Mouse (Mus musculus) hindbrain, embryonic 14.5 days (tissue): Measurements from ENCODE around the gene Epb41l3. TPM values are rescaled to one million over a fixed set of nuclear protein-coding genes. Genes with fewer than 3 reads are reported as not detected.

Source experiments
- ATAC-seq: fragments of 200-750 bp; cut with Nextera tagmentation; 2 replicates; pipeline ENCODE4 v1.8.0; 2017; ENCODE audit warnings: moderate number of reproducible peaks, mild to moderate bottlenecking, moderate TSS enrichment, moderate library complexity; ENCODE audit not compliant: low FRiP score
- DNase-seq: peaks from one replicate; pipeline ENCODE4 v3.0.0-alpha.2; 2015; ENCODE audit warnings: low spot score
- H3K27ac ChIP-seq: fragments of 300-500 bp; sonication (generic); 2 replicates; pipeline ENCODE4 v1.5.1; 2014; ENCODE audit warnings: mild to moderate bottlenecking, moderate library complexity
- H3K27me3 ChIP-seq: fragments of 300-500 bp; sonication (generic); 2 replicates; pipeline ENCODE4 v1.6.1; 2014; ENCODE audit warnings: mild to moderate bottlenecking, low read length, mixed read lengths; ENCODE audit not compliant: control insufficient read depth, insufficient read depth
- H3K36me3 ChIP-seq: fragments of 300-500 bp; sonication (generic); replicated peaks from 2 replicates; pipeline ENCODE4 v1.6.1; 2014; ENCODE audit not compliant: control insufficient read depth, insufficient read depth
- H3K4me1 ChIP-seq: fragments of 300-500 bp; sonication (generic); replicated peaks from 2 replicates; pipeline ENCODE4 v1.6.1; 2014; ENCODE audit warnings: antibody characterized with exemption, low read length, mixed read lengths; ENCODE audit not compliant: control insufficient read depth, insufficient read depth
- H3K4me2 ChIP-seq: fragments of 300-500 bp; sonication (generic); replicated peaks from 2 replicates; pipeline ENCODE4 v1.6.1; 2014; ENCODE audit warnings: mild to moderate bottlenecking, moderate library complexity
- H3K4me3 ChIP-seq: fragments of 300-500 bp; sonication (generic); replicated peaks from 2 replicates; pipeline ENCODE4 v1.5.1; 2014; ENCODE audit warnings: mild to moderate bottlenecking, low read length
- H3K9ac ChIP-seq: fragments of 300-500 bp; sonication (generic); 2 replicates; pipeline ENCODE4 v1.6.1; 2014
- H3K9me3 ChIP-seq: fragments of 300-500 bp; sonication (generic); 2 replicates; pipeline ENCODE4 v1.6.1; 2016; ENCODE audit warnings: low read length; ENCODE audit not compliant: control insufficient read depth
- WGBS: fragments of 180-500 bp; shearing (Covaris S2); extraction: QIAGEN DNeasy Blood & Tissue Kit; methylation state at CpG from one replicate; pipeline ENCODE4 v1.1.7; 2014; 5-methylcytosine and 5-hydroxymethylcytosine counted together
- polyA plus RNA-seq: library from polyadenylated mRNA; unstranded; fragments of >200 nt; fragmentation: Nextera tagmentation; extraction: Ambion mirVana; gene quantifications from 2 replicates; pipeline ENCODE4 v1.2.1, GENCODE M21; 2014

Epb41l3 gene
- polyA plus RNA-seq, 1 experiment from 2014 or later = 108 TPM

DNA sequence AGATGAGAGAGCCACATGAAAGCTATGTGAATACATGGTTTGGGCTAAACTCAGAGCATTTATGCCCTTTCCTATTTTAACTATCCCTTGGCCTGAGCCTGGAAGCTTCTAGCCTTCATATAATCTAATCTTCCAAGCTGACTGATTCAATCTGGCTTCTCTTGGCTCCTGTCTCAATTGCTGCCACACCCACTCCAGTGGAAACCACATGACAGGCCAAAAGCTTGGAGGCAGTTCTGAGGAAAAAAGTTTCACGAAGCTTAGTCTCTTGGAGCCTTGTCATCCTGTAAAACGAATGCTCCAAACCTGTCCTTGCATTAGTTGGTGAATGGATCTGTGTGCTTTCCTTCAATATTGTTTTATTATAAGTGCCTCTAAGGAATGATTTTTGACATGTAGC lies 247.2 kb downstream of the Epb41l3 start:
- DNase-seq = no peak
- no peak overlapping the region for H3K27ac ChIP-seq
- no peaks in the 10 kb centered on the region for H3K4me1 ChIP-seq
- H3K36me3 ChIP-seq = no peaks in the 10 kb centered on the region
- ATAC-seq = no peak
- WGBS = 92% methylated on average over 2 of the region's 2 CpGs
- H3K4me2 ChIP-seq = no peak overlapping the region
- no peaks in the 10 kb centered on the region for H3K27me3 ChIP-seq
- no peak overlapping the region for H3K9ac ChIP-seq
- no peak overlapping the region for H3K4me3 ChIP-seq
- no peaks in the 10 kb centered on the region for H3K9me3 ChIP-seq

Other genes starting within 250 kb of the Epb41l3 start
- 2.9 and 4.6 TPM in 2 replicates for gene Tmem200c, start 249.1 kb upstream of the Epb41l3 start, polyA plus RNA-seq